In genomic region chr2:160732420-160732995, GRCm38 (mm10) we compare ENCODE assay signal across 8 mouse cellular contexts. TPM values are rescaled to one million over a fixed set of nuclear protein-coding genes. Genes with fewer than 3 reads are reported as not detected.
DNase-seq lines count a peak whose midpoint lies in the region; ATAC-seq lines count a peak whose summit lies in the region.

No protein-coding gene starts in this region.

- no peak for ATAC-seq in erythroblast, adult 5-6 weeks (replicated peaks; ENCODE audit: low FRiP score, poor library complexity, severe bottlenecking)
- ATAC-seq in forebrain, embryonic 14.5 days, result no peak
- ATAC-seq in liver, embryonic 15.5 days (ENCODE audit: insufficient read depth), result no peak
- no peak for ATAC-seq in frontal cortex, adult (ENCODE audit: low TSS enrichment)

- H3K9ac ChIP-seq in forebrain, embryonic 14.5 days (ENCODE audit: low read length), result peak overlapping the region; percentile 100
- H3K9ac ChIP-seq in liver, embryonic 15.5 days, result peak overlapping the region; percentile 73; the same call in 1 of the 2 replicates

- peaks cover 24% of the 10 kb centered on the region for H3K4me1 ChIP-seq in erythroblast, embryonic 14.5 days (ENCODE audit: control insufficient read depth)
- peaks cover 28% of the 10 kb centered on the region for H3K4me1 ChIP-seq in forebrain, embryonic 14.5 days (ENCODE audit: control insufficient read depth, insufficient read depth, low read length)
- peaks cover 34% of the 10 kb centered on the region for H3K4me1 ChIP-seq in liver, embryonic 15.5 days (replicated peaks)

- WGBS in forebrain, embryonic 14.5 days, result 39% methylated on average over 9 of the region's 9 CpGs
- WGBS in liver, embryonic 15.5 days (ENCODE audit: insufficient replicate concordance), result 23% methylated on average over 9 of the region's 9 CpGs

- H3K27me3 ChIP-seq in erythroblast, embryonic 14.5 days (ENCODE audit: control insufficient read depth), result peaks cover 53% of the 10 kb centered on the region
- H3K27me3 ChIP-seq in forebrain, embryonic 14.5 days (replicated peaks; ENCODE audit: control insufficient read depth, insufficient read depth, low read length), result no peaks in the 10 kb centered on the region
- H3K27me3 ChIP-seq in liver, embryonic 15.5 days, result peaks cover 51% of the 10 kb centered on the region

- H3K4me3 ChIP-seq in erythroblast, embryonic 14.5 days (replicated peaks), result peak overlapping the region; percentile 77
- peak overlapping the region; percentile 88 for H3K4me3 ChIP-seq in forebrain, embryonic 14.5 days (ENCODE audit: low read depth, low read length)
- H3K4me3 ChIP-seq in liver, embryonic 15.5 days (replicated peaks), result peak overlapping the region; percentile 90

- H3K9me3 ChIP-seq in erythroblast, embryonic 14.5 days (ENCODE audit: control insufficient read depth, low read length), result no peaks in the 10 kb centered on the region
- H3K9me3 ChIP-seq in forebrain, embryonic 14.5 days (replicated peaks; ENCODE audit: control insufficient read depth, low read length), result no peaks in the 10 kb centered on the region
- H3K9me3 ChIP-seq in liver, embryonic 15.5 days (replicated peaks), result no peaks in the 10 kb centered on the region

- H3K4me2 ChIP-seq in forebrain, embryonic 14.5 days (ENCODE audit: low read length), result peak overlapping the region; percentile 93
- peak overlapping the region; percentile 98 for H3K4me2 ChIP-seq in liver, embryonic 15.5 days

- H3K27ac ChIP-seq in forebrain, embryonic 14.5 days (ENCODE audit: low read depth, low read length), result no peak overlapping the region
- no peak overlapping the region for H3K27ac ChIP-seq in liver, embryonic 15.5 days (replicated peaks)

- peak; percentile 54 for DNase-seq in 416B (ENCODE audit: low read depth)
- DNase-seq in forebrain, embryonic 14.5 days (ENCODE audit: low spot score), result no peak
- DNase-seq in adrenal gland, postnatal 36 days, result no peak
- DNase-seq in right cerebral cortex, postnatal 4 days, result no peak

- H3K36me3 ChIP-seq in erythroblast, embryonic 14.5 days (ENCODE audit: control insufficient read depth), result no peaks in the 10 kb centered on the region
- H3K36me3 ChIP-seq in forebrain, embryonic 14.5 days (ENCODE audit: control insufficient read depth, insufficient read depth, low read length), result peaks cover 28% of the 10 kb centered on the region
- H3K36me3 ChIP-seq in liver, embryonic 15.5 days (replicated peaks), result no peaks in the 10 kb centered on the region

RNA-seq across cellular contexts. Expression of gene Plcg1, which starts 1.4 kb away (rescaled TPM):
- polyA plus RNA-seq in erythroblast, embryonic 14.5 days (2012), result 0.04 TPM in 2 replicates
- total RNA-seq in erythroblast, adult 5-6 weeks (2015; ENCODE audit: low replicate concordance), result 0.38 and 1.3 TPM in 2 replicates
- total RNA-seq in erythroblast, adult 5-6 weeks (2017; ENCODE audit: low replicate concordance), result 2.8 and 6.1 TPM in 2 replicates
- polyA plus RNA-seq in forebrain, embryonic 14.5 days (2014; fragmentation: Nextera tagmentation; extraction: Ambion mirVana), result 40.2 and 48.7 TPM in 2 replicates
- polyA plus RNA-seq in liver, embryonic 15.5 days (2015; fragmentation: Nextera tagmentation; extraction: Ambion mirVana), result 4.5 and 5.2 TPM in 2 replicates
- total RNA-seq in adrenal gland, postnatal 36 days (2021), result 10 to 100 TPM; 51.7 to 62.2 TPM
